Mouse (Mus musculus) liver, embryonic 11.5 days (tissue): ENCODE data around the gene Rnf43. TPM values are rescaled to one million over a fixed set of nuclear protein-coding genes. Genes with fewer than 3 reads are reported as not detected.

Experiments used
- ATAC-seq: fragments of 200-750 bp; cut with Nextera tagmentation; replicated peaks from 2 replicates; pipeline ENCODE4 v1.8.0; 2017; ENCODE audit warnings: moderate number of reproducible peaks, mild to moderate bottlenecking, moderate TSS enrichment, moderate library complexity; ENCODE audit not compliant: low FRiP score
- DNase-seq: peaks from one replicate; pipeline ENCODE4 v3.0.0-alpha.2; 2017; ENCODE audit warnings: low spot score
- H3K27ac ChIP-seq: fragments of 300-500 bp; sonication (generic); 2 replicates; pipeline ENCODE4 v1.5.1; 2014; ENCODE audit warnings: mild to moderate bottlenecking, low read depth, low read length, control low read depth
- H3K27me3 ChIP-seq: fragments of 300-500 bp; sonication (generic); replicated peaks from 2 replicates; pipeline ENCODE4 v1.6.1; 2014; ENCODE audit warnings: low read length, mixed read lengths; ENCODE audit not compliant: control insufficient read depth, insufficient read depth
- H3K36me3 ChIP-seq: fragments of 300-500 bp; sonication (generic); 2 replicates; pipeline ENCODE4 v1.6.1; 2014; ENCODE audit warnings: mild to moderate bottlenecking, low read length, moderate library complexity, mixed read lengths; ENCODE audit not compliant: control insufficient read depth, insufficient read depth
- H3K4me1 ChIP-seq: fragments of 300-500 bp; sonication (generic); replicated peaks from 2 replicates; pipeline ENCODE4 v1.6.1; 2014; ENCODE audit warnings: low read length, mixed read lengths; ENCODE audit not compliant: control insufficient read depth, insufficient read depth
- H3K4me2 ChIP-seq: fragments of 300-500 bp; sonication (generic); 2 replicates; pipeline ENCODE4 v1.6.1; 2014; ENCODE audit warnings: mild to moderate bottlenecking, control low read depth, moderate library complexity
- H3K4me3 ChIP-seq: fragments of 300-500 bp; sonication (generic); 2 replicates; pipeline ENCODE4 v1.5.1; 2014; ENCODE audit warnings: low read depth, low read length, control low read depth
- H3K9ac ChIP-seq: fragments of 300-500 bp; sonication (generic); 2 replicates; pipeline ENCODE4 v1.6.1; 2014; ENCODE audit warnings: low read depth, low read length, control low read depth
- H3K9me3 ChIP-seq: fragments of 300-500 bp; sonication (generic); 2 replicates; pipeline ENCODE4 v1.6.1; 2016; ENCODE audit warnings: low read length, inconsistent platforms, mixed read lengths; ENCODE audit not compliant: control insufficient read depth
- WGBS: fragments of 180-500 bp; shearing (Covaris S2); extraction: QIAGEN DNeasy Blood & Tissue Kit; methylation state at CpG from one replicate; pipeline ENCODE4 v1.1.7; 2014; 5-methylcytosine and 5-hydroxymethylcytosine counted together
- polyA plus RNA-seq: library from polyadenylated mRNA; unstranded; fragments of >200 nt; fragmentation: Nextera tagmentation; extraction: Ambion mirVana; gene quantifications from 2 replicates; pipeline ENCODE4 v1.2.1, GENCODE M21; 2014

The Rnf43 gene
- polyA plus RNA-seq, 1 experiment from 2014 or later = 10.0 TPM

GRCm38 (mm10) chr11:87768745-87769144, 106.2 kb downstream of the Rnf43 start:
- peaks cover 28% of the 10 kb centered on the region for H3K27me3 ChIP-seq
- H3K9ac ChIP-seq = no peak overlapping the region
- peaks cover 12% of the 10 kb centered on the region for H3K4me1 ChIP-seq
- no peak overlapping the region for H3K4me3 ChIP-seq
- H3K27ac ChIP-seq = no peak overlapping the region
- 68% methylated on average over 4 of the region's 4 CpGs for WGBS
- H3K9me3 ChIP-seq = no peaks in the 10 kb centered on the region
- H3K4me2 ChIP-seq = no peak overlapping the region
- DNase-seq = no peak
- H3K36me3 ChIP-seq = no peaks in the 10 kb centered on the region
- ATAC-seq = peak; percentile 56; the same call in 1 of the 2 replicates

GRCm38 (mm10) chr11:87770989-87771388, 108.5 kb downstream of the Rnf43 start:
- 48% methylated on average over 3 of the region's 3 CpGs for WGBS
- H3K27me3 ChIP-seq = peaks cover 6% of the 10 kb centered on the region

GRCm38 (mm10) chr11:87772354-87772753, 109.8 kb downstream of the Rnf43 start:
- peaks cover 4% of the 10 kb centered on the region; the same call in 1 of the 2 replicates for H3K4me1 ChIP-seq
- 84% methylated on average over 3 of the region's 3 CpGs for WGBS
- DNase-seq (no peak), ATAC-seq (no peak)
- no peak overlapping the region for H3K4me2 ChIP-seq
- no peak overlapping the region for H3K4me3 ChIP-seq
- H3K27me3 ChIP-seq = no peaks in the 10 kb centered on the region
- H3K27ac ChIP-seq = no peak overlapping the region
- H3K9me3 ChIP-seq = no peaks in the 10 kb centered on the region
- no peak overlapping the region for H3K9ac ChIP-seq
- H3K36me3 ChIP-seq = no peaks in the 10 kb centered on the region

More at GRCm38 (mm10) chr11:87770989-87771388, 108.5 kb downstream of the Rnf43 start:
- Histone ChIP-seq H3K9ac (no peak overlapping the region), H3K36me3 (no peaks in the 10 kb centered on the region), H3K27ac (no peak overlapping the region; the same call in 1 of the 2 replicates), H3K4me1 (peaks cover 4% of the 10 kb centered on the region; the same call in 1 of the 2 replicates), H3K4me3 (no peak overlapping the region), H3K9me3 (no peaks in the 10 kb centered on the region), H3K4me2 (no peak overlapping the region)
- ATAC-seq (peak; percentile 50; the same call in 1 of the 2 replicates), DNase-seq (no peak)

GRCm38 (mm10) chr11:87778100-87778765, 115.7 kb downstream of the Rnf43 start:
- H3K9ac ChIP-seq = peak overlapping the region; percentile 28; the same call in 1 of the 2 replicates
- no peaks in the 10 kb centered on the region for H3K36me3 ChIP-seq
- H3K27ac ChIP-seq = no peak overlapping the region
- peaks cover 16% of the 10 kb centered on the region for H3K4me1 ChIP-seq
- peak overlapping the region; percentile 69 for H3K4me2 ChIP-seq
- WGBS = 22% methylated on average over 32 of the region's 32 CpGs
- DNase-seq (peak; percentile 72), ATAC-seq (peak; percentile 71)
- H3K27me3 ChIP-seq = 0 out of 2 replicates have a peak, but pooled peaks cover 2% of the 10 kb centered on the region
- H3K4me3 ChIP-seq = peak overlapping the region; percentile 39
- no peaks in the 10 kb centered on the region for H3K9me3 ChIP-seq

GRCm38 (mm10) chr11:87778915-87779314, 116.4 kb downstream of the Rnf43 start:
- 47% methylated on average over 12 of the region's 12 CpGs for WGBS
- H3K4me2 ChIP-seq = peak overlapping the region; percentile 69
- H3K27me3 ChIP-seq = 0 out of 2 replicates have a peak, but pooled peaks cover 2% of the 10 kb centered on the region
- ATAC-seq (0 out of 2 replicates have a peak, but pooled peaks have one; percentile 20), DNase-seq (no peak)
- no peaks in the 10 kb centered on the region for H3K9me3 ChIP-seq
- H3K27ac ChIP-seq = no peak overlapping the region
- peaks cover 16% of the 10 kb centered on the region for H3K4me1 ChIP-seq
- peak overlapping the region; percentile 39; the same call in 1 of the 2 replicates for H3K4me3 ChIP-seq
- no peak overlapping the region for H3K9ac ChIP-seq
- H3K36me3 ChIP-seq = no peaks in the 10 kb centered on the region

GRCm38 (mm10) chr11:87779392-87779791, 116.9 kb downstream of the Rnf43 start:
- Histone ChIP-seq H3K4me1 (peaks cover 16% of the 10 kb centered on the region), H3K9ac (no peak overlapping the region), H3K9me3 (no peaks in the 10 kb centered on the region), H3K27ac (no peak overlapping the region), H3K4me2 (no peak overlapping the region; the same call in 1 of the 2 replicates), H3K27me3 (0 out of 2 replicates have a peak, but pooled peaks cover 2% of the 10 kb centered on the region), H3K4me3 (no peak overlapping the region), H3K36me3 (no peaks in the 10 kb centered on the region)
- ATAC-seq (no peak), DNase-seq (no peak)
- WGBS = 63% methylated on average over 4 of the region's 4 CpGs

- WGBS = 80% methylated on average over 8 of the region's 8 CpGs
Observed at GRCm38 (mm10) chr11:87780130-87780529, 117.6 kb downstream of the Rnf43 start.

More at GRCm38 (mm10) chr11:87780130-87780529, 117.6 kb downstream of the Rnf43 start:
- Histone ChIP-seq H3K27ac (no peak overlapping the region), H3K36me3 (no peaks in the 10 kb centered on the region), H3K4me3 (no peak overlapping the region), H3K4me1 (peaks cover 16% of the 10 kb centered on the region), H3K9ac (no peak overlapping the region), H3K9me3 (no peaks in the 10 kb centered on the region), H3K4me2 (no peak overlapping the region), H3K27me3 (0 out of 2 replicates have a peak, but pooled peaks cover 2% of the 10 kb centered on the region)
- ATAC-seq = no peak
- DNase-seq = no peak
